Mouse (Mus musculus) spleen, adult 2 months (tissue): ENCODE measurements around the gene Olfr1079. TPM values are rescaled to one million over a fixed set of nuclear protein-coding genes. Genes with fewer than 3 reads are reported as not detected.
"Not testable (repeated sequence)": the region's sequence is repeated elsewhere in the genome, so short reads cannot be mapped to it uniquely, and the experiment has no call there.

Source experiments
- DNase-seq, 2 experiments: peaks; one replicate each; pipeline versions ENCODE4 v3.0.0 to v3.0.0-alpha.2; 2012 to 2021; ENCODE audit warnings: low spot score in 2 of 2, low read depth in 1 of 2
- H3K27ac ChIP-seq: fragments of 200-500 bp; 2 replicates; pipeline ENCODE4 v1.5.1; 2012; ENCODE audit warnings: low read length, inconsistent platforms; ENCODE audit not compliant: insufficient read depth
- H3K27me3 ChIP-seq: fragments of 200-500 bp; 2 replicates; pipeline ENCODE4 v1.6.1; 2012; ENCODE audit warnings: mild to moderate bottlenecking, moderate library complexity, low read length, inconsistent platforms; ENCODE audit not compliant: control insufficient read depth, insufficient read depth
- H3K36me3 ChIP-seq: fragments of 200-500 bp; 2 replicates; pipeline ENCODE4 v1.6.1; 2012; ENCODE audit warnings: mild to moderate bottlenecking, low read length, inconsistent platforms; ENCODE audit not compliant: control insufficient read depth, insufficient read depth
- H3K4me1 ChIP-seq: fragments of 200-500 bp; 2 replicates; pipeline ENCODE4 v1.6.1; 2011; ENCODE audit warnings: inconsistent platforms; ENCODE audit not compliant: control insufficient read depth, insufficient read depth, insufficient read length
- H3K4me3 ChIP-seq: fragments of 200-500 bp; 2 replicates; pipeline ENCODE4 v1.5.1; 2011; ENCODE audit warnings: mild to moderate bottlenecking, inconsistent platforms; ENCODE audit not compliant: insufficient read depth, insufficient read length; ENCODE audit errors: extremely low read depth
- CTCF ChIP-seq: fragments of 200-500 bp; IDR thresholded peaks from 2 replicates; pipeline ENCODE4 v1.5.1; 2011; ENCODE audit warnings: mild to moderate bottlenecking, inconsistent platforms; ENCODE audit not compliant: insufficient read depth, insufficient read length, insufficient replicate concordance; ENCODE audit errors: extremely low read depth
- POLR2A ChIP-seq: fragments of 200-500 bp; IDR thresholded peaks from 2 replicates; pipeline ENCODE4 v1.6.1; 2011; ENCODE audit warnings: low read depth, low read length, inconsistent platforms
- WGBS: fragments of 180-500 bp; shearing (Covaris S2); methylation state at CpG from one replicate; pipeline ENCODE4 v1.1.7; 2018; 5-methylcytosine and 5-hydroxymethylcytosine counted together
- polyA plus RNA-seq: library from polyadenylated mRNA; depleted of rRNA; stranded (reverse); fragments of >200 nt; gene quantifications from 2 replicates; pipeline ENCODE4 v1.2.3, GENCODE M21; 2012; rRNA removed

Gene Olfr1079
- polyA plus RNA-seq: not detected in 2 replicates

DNA sequence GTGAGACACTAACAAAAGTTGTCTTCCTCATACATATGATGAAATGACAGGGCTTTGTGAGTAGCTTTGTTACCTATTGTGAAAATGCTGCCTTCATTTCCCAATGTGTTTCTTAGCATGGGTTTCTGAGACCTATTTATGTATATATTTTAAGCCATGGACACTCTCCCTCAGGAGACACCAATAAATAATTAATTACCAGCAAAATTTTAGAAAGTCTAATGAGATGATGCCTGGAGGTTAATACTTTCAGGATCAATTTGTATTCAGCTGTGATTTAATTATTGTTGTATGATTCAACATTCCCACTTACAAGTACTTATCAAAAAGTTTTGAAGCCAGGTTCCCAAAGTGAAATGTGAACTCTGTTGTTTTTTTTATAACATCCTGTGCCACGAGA is at the start of gene Olfr1079:
Gene Olfr1079, minus strand, starts transcription at position 101 of the 400 bp plus-strand sequence.
- no peaks in the 10 kb centered on the region for H3K27me3 ChIP-seq
- TF ChIP-seq CTCF (no peak), POLR2A (no peak)
- H3K4me3 ChIP-seq: no peak within 1 kb of the TSS
- H3K4me1 ChIP-seq: no peaks in the 10 kb centered on the region
- 57% methylated on average over 1 of the region's 1 CpGs for WGBS
- DNase-seq: no peak
- no peaks in the 10 kb centered on the region for H3K36me3 ChIP-seq
- H3K27ac ChIP-seq: no peak within 1 kb of the TSS

DNA sequence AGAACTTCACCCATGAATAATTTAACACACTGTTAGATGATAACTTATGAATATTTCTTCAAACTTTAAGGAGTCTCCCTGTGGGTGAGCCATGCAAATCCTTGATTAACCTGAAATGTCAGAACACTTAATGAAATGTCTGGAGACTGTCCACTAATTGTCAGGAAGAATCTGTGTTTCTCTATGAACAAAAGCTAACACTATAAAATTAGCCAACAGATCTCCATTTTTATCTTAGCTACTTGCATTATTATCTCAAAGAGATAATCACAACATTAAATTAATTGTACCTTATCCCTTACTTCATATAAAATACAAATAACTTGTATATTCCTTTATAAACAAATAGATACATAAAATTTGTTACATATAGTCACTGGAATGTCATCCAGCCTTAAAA is 15.9 kb upstream of the Olfr1079 start, which contains the start of gene Olfr1080:
Gene Olfr1080, minus strand, starts transcription at position 101 of the 400 bp plus-strand sequence.
- H3K4me1 ChIP-seq, H3K36me3 ChIP-seq, H3K27me3 ChIP-seq, H3K4me3 ChIP-seq, DNase-seq, H3K27ac ChIP-seq: not testable (repeated sequence)

DNA sequence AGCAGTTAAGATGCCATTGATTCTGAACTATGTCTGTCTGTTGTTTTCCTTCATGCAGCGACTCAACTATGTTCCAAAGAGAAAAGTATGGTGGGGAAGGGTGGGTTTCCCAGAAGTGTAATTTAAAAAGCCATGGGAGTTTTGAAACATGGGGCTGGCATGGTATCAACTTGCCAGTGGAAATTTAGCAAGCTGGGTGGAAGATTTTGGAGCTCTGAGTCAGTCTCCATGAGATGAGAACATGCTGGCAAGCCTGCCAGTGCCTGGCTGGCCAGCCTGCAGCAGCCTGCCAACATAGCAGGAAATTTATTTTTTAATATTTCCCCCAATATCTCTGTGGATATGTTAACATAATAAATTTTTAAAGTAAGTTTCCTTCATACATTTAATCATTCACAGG is 11.3 kb downstream of the Olfr1079 start:
- TF ChIP-seq POLR2A: no peak
- no peak for TF ChIP-seq CTCF
- no peaks in the 10 kb centered on the region for H3K36me3 ChIP-seq
- no peak for DNase-seq
- no peak overlapping the region for H3K4me3 ChIP-seq
- 56% methylated on average over 1 of the region's 1 CpGs for WGBS
- no peaks in the 10 kb centered on the region for H3K27me3 ChIP-seq
- no peaks in the 10 kb centered on the region for H3K4me1 ChIP-seq
- no peak overlapping the region for H3K27ac ChIP-seq

DNA sequence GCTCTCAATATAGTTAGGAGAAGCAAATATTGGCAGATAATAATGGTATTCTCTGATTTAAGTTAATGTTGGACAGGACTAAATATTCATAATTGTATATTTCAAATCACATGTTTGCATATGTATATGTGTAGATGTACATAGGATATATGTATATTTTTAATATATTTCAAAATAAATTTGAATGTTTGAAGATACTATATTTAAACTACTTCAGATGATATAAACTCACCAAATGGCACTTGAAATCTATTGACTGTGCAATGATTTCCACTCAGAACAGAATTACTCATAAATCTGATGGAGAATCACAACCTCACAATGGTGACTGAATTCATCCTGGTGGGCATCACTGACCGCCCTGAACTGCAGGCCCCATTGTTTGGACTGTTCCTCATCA is 34.1 kb downstream of the Olfr1079 start, which contains the start of gene Olfr1076:
Gene Olfr1076, plus strand, starts transcription at position 301 of the 400 bp plus-strand sequence.
- Histone ChIP-seq H3K36me3 (no peaks in the 10 kb centered on the region), H3K4me3 (no peak within 1 kb of the TSS), H3K4me1 (no peaks in the 10 kb centered on the region), H3K27me3 (no peaks in the 10 kb centered on the region), H3K27ac (no peak within 1 kb of the TSS)
- WGBS: 83% methylated on average over 1 of the region's 1 CpGs
- TF ChIP-seq POLR2A (no peak), CTCF (no peak)
- DNase-seq: no peak

DNA sequence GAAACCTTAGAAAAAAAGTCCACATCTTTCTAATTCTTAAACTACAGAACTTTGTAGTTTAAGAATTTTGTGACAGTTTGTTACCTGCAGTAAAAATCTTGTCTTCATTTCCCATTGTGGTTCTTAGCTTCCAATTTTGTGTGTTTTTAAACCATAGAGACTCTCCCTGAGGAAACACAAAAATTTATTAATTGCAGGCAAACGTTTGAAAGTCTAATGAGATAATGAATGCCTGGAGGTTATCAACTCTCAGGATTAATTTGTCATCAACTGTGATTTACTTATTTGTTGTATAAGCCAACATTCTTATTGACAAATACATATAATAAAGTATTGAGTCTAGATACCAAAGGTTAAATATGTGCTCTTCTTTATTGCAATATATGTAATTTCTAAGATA is 55.0 kb downstream of the Olfr1079 start, which contains the start of gene Olfr228:
Gene Olfr228, minus strand, starts transcription at position 101 of the 400 bp plus-strand sequence.
- Histone ChIP-seq H3K4me3 (no peak within 1 kb of the TSS), H3K36me3 (no peaks in the 10 kb centered on the region), H3K27me3 (no peaks in the 10 kb centered on the region), H3K27ac (no peak within 1 kb of the TSS), H3K4me1 (no peaks in the 10 kb centered on the region)
- no peak for DNase-seq
- WGBS: 61% methylated on average over 1 of the region's 1 CpGs
- TF ChIP-seq CTCF (no peak), POLR2A (no peak)

Other genes starting within 250 kb of the Olfr1079 start
- gene Olfr1053, start 227.2 kb downstream of the Olfr1079 start, polyA plus RNA-seq: not detected in 2 replicates
- not detected in 2 replicates for gene Olfr1054, start 207.0 kb downstream of the Olfr1079 start, polyA plus RNA-seq
- not detected in 2 replicates for gene Olfr1055, start 192.2 kb downstream of the Olfr1079 start, polyA plus RNA-seq
- not detected in 2 replicates for gene Olfr1056, start 180.0 kb downstream of the Olfr1079 start, polyA plus RNA-seq
- not detected in 2 replicates for gene Olfr1057, start 164.1 kb downstream of the Olfr1079 start, polyA plus RNA-seq
- not detected in 2 replicates for gene Olfr1058, start 153.9 kb downstream of the Olfr1079 start, polyA plus RNA-seq
- not detected in 2 replicates for gene Olfr1061, start 128.4 kb downstream of the Olfr1079 start, polyA plus RNA-seq
- not detected in 2 replicates for gene Olfr1062, start 115.7 kb downstream of the Olfr1079 start, polyA plus RNA-seq
- not detected in 2 replicates for gene Olfr1065, start 91.9 kb downstream of the Olfr1079 start, polyA plus RNA-seq
- gene Olfr1066, start 86.2 kb downstream of the Olfr1079 start, polyA plus RNA-seq: not detected in 2 replicates
- gene Olfr228, start 55.1 kb downstream of the Olfr1079 start, polyA plus RNA-seq: not detected in 2 replicates
- not detected in 2 replicates for gene Olfr1076, start 34.0 kb downstream of the Olfr1079 start, polyA plus RNA-seq
- not detected in 2 replicates for gene Olfr1080, start 15.8 kb upstream of the Olfr1079 start, polyA plus RNA-seq
- not detected in 2 replicates for gene Olfr1082, start 56.5 kb upstream of the Olfr1079 start, polyA plus RNA-seq
- not detected in 2 replicates for gene Olfr1084, start 97.2 kb upstream of the Olfr1079 start, polyA plus RNA-seq
- gene Olfr1085, start 119.5 kb upstream of the Olfr1079 start, polyA plus RNA-seq: not detected in 2 replicates
- gene Olfr1086, start 137.6 kb upstream of the Olfr1079 start, polyA plus RNA-seq: not detected in 2 replicates
- not detected in 2 replicates for gene Olfr1087, start 155.9 kb upstream of the Olfr1079 start, polyA plus RNA-seq
- not detected in 2 replicates for gene Olfr1089, start 191.2 kb upstream of the Olfr1079 start, polyA plus RNA-seq
- gene Olfr1090, start 216.5 kb upstream of the Olfr1079 start, polyA plus RNA-seq: not detected in 2 replicates
- gene Olfr1093, start 240.0 kb upstream of the Olfr1079 start, polyA plus RNA-seq: not detected in 2 replicates